Mouse (Mus musculus) testis, adult 2 months (tissue): Measurements from ENCODE around the gene Gm20696. TPM values are rescaled to one million over a fixed set of nuclear protein-coding genes. Genes with fewer than 3 reads are reported as not detected.

Source experiments
- H3K27ac ChIP-seq: fragments of 200-500 bp; 2 replicates; pipeline ENCODE4 v1.5.1; 2012; ENCODE audit warnings: low read depth, low read length; ENCODE audit not compliant: control insufficient read depth, insufficient read depth
- H3K27me3 ChIP-seq: fragments of 200-500 bp; 2 replicates; pipeline ENCODE4 v1.6.1; 2012; ENCODE audit warnings: mild to moderate bottlenecking, low read length, moderate library complexity; ENCODE audit not compliant: control insufficient read depth, insufficient read depth
- H3K36me3 ChIP-seq: fragments of 200-500 bp; 2 replicates; pipeline ENCODE4 v1.6.1; 2012; ENCODE audit warnings: mild to moderate bottlenecking, low read length; ENCODE audit not compliant: control insufficient read depth, insufficient read depth
- H3K4me1 ChIP-seq: fragments of 200-500 bp; 2 replicates; pipeline ENCODE4 v1.6.1; 2012; ENCODE audit warnings: low read length; ENCODE audit not compliant: control insufficient read depth, insufficient read depth
- H3K4me3 ChIP-seq: fragments of 200-500 bp; 2 replicates; pipeline ENCODE4 v1.5.1; 2012; ENCODE audit warnings: low read depth, mild to moderate bottlenecking, low read length, moderate library complexity, mixed read lengths; ENCODE audit not compliant: control insufficient read depth
- CTCF ChIP-seq: fragments of 200-500 bp; IDR thresholded peaks from 2 replicates; pipeline ENCODE4 v1.5.1; 2012; ENCODE audit warnings: low read depth, mild to moderate bottlenecking, inconsistent platforms, low read length, moderate library complexity; ENCODE audit not compliant: control insufficient read depth, insufficient read depth, insufficient replicate concordance
- POLR2A ChIP-seq: fragments of 200-500 bp; IDR thresholded peaks from 2 replicates; pipeline ENCODE4 v1.6.1; 2012; ENCODE audit warnings: low read depth, mild to moderate bottlenecking, inconsistent platforms, low read length, moderate library complexity; ENCODE audit not compliant: control insufficient read depth
- polyA plus RNA-seq: library from polyadenylated mRNA; depleted of rRNA; stranded (reverse); fragments of >200 nt; gene quantifications from 2 replicates; pipeline ENCODE4 v1.2.3, GENCODE M21; 2012

Gm20696 gene
- polyA plus RNA-seq, 1 experiment = 0.02 TPM

- Histone ChIP-seq H3K4me1 (peaks cover 4% of the 10 kb centered on the region), H3K36me3 (no peaks in the 10 kb centered on the region), H3K4me3 (no peak overlapping the region), H3K27ac (no peak overlapping the region), H3K27me3 (no peaks in the 10 kb centered on the region)
- TF ChIP-seq POLR2A = no peak
- TF ChIP-seq CTCF = no peak
Observed at GRCm38 (mm10) chr6:99268171-99269061, 398.2 kb downstream of the Gm20696 start.

DNA sequence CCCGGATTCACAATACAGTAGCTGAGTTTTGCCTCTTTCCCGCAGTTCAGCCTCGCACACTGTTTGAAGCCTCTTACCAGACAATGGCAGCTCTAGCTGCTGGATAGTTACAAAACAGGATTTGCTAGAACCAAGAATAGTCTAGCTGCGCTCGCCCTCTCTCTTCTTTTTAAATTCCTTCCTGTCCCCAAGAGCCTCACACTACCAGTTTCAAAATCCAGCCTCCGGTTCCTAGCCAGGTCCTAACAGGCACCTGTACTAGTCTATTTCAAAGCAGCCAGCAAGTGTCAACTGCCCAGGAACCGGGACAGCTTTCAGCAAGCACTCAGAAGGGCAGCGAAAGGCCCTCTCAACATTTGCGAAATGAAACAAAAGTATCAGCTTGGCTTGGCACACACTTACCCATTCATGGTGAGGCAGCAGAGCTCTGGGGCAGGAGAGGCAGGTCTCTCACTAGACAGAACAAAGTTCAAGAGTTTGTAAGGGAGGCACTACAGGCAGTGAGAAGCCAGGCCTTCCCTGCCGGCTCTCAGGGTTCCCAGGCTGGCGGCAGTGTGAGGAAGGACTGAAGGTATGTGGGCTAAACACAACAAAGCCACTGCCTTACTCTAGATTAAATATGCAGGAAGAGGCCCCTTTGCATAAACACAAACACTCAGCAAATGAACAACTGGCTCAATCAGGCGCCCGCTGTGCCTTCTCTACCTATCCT lies 400.5 kb downstream of the Gm20696 start:
- Histone ChIP-seq H3K4me3 (no peak overlapping the region), H3K36me3 (no peaks in the 10 kb centered on the region), H3K27me3 (no peaks in the 10 kb centered on the region), H3K27ac (peak overlapping the region; percentile 48), H3K4me1 (peaks cover 4% of the 10 kb centered on the region)
- TF ChIP-seq POLR2A (no peak), CTCF (no peak)

- H3K4me1 ChIP-seq = peaks cover 4% of the 10 kb centered on the region
Observed at GRCm38 (mm10) chr6:99265173-99265572, 401.4 kb downstream of the Gm20696 start.

DNA sequence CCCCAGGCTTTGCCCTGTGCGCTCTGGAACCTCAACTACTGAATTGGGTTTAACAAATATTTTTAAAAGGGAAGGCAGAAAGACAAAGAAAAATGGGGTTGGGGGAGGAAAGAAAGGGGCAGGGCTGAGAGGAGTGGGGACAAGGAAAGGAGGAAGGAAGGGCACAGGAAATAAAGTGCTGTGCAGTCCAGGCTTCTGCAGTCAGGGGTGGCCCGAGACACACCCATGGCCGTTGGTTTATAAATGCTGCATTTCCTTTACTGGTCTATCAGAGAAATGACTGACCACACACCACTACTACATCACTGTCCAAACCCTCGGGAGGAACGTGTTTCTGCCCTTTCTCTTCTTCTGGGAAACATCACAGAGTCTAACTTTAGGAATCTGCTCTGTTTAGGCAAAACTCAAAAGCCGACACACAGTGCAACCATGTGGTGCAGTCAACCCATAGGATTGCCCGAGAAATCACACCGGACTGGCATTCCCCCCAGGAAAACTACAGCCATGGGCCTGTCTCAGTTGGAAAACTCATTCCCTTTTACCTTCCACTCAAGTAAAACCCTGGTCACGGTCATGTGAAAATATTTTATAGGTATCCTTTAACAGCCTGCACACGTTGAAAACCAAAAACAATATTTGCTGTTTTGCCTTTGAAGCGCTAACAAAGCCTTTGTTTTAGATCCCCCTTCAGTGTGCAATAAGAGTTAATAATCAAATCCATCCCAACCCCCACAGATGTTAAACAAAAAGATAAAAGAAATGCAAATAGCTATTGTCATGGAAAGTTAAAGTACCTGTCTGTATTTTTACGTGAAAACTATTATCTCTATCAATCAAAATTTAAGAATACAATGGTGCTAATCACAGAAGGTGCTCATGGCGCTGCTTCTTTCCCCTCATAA lies 402.2 kb downstream of the Gm20696 start:
- TF ChIP-seq POLR2A (no peak), CTCF (no peak)
- H3K27ac ChIP-seq = no peak overlapping the region

More at GRCm38 (mm10) chr6:99265173-99265572, 401.4 kb downstream of the Gm20696 start:
- Histone ChIP-seq H3K36me3 (no peaks in the 10 kb centered on the region), H3K27me3 (no peaks in the 10 kb centered on the region), H3K4me3 (no peak overlapping the region), H3K27ac (no peak overlapping the region)
- TF ChIP-seq CTCF = no peak

GRCm38 (mm10) chr6:99263886-99264185 lies 402.8 kb downstream of the Gm20696 start:
- no peak overlapping the region for H3K27ac ChIP-seq
- H3K36me3 ChIP-seq = no peaks in the 10 kb centered on the region
- H3K4me3 ChIP-seq = no peak overlapping the region
- peaks cover 4% of the 10 kb centered on the region for H3K4me1 ChIP-seq
- H3K27me3 ChIP-seq = no peaks in the 10 kb centered on the region
- TF ChIP-seq POLR2A (no peak), CTCF (no peak)

More for the DNA sequence above, 402.2 kb downstream of the Gm20696 start:
- no peaks in the 10 kb centered on the region for H3K36me3 ChIP-seq
- peaks cover 4% of the 10 kb centered on the region for H3K4me1 ChIP-seq
- no peak overlapping the region for H3K4me3 ChIP-seq
- H3K27me3 ChIP-seq = no peaks in the 10 kb centered on the region

DNA sequence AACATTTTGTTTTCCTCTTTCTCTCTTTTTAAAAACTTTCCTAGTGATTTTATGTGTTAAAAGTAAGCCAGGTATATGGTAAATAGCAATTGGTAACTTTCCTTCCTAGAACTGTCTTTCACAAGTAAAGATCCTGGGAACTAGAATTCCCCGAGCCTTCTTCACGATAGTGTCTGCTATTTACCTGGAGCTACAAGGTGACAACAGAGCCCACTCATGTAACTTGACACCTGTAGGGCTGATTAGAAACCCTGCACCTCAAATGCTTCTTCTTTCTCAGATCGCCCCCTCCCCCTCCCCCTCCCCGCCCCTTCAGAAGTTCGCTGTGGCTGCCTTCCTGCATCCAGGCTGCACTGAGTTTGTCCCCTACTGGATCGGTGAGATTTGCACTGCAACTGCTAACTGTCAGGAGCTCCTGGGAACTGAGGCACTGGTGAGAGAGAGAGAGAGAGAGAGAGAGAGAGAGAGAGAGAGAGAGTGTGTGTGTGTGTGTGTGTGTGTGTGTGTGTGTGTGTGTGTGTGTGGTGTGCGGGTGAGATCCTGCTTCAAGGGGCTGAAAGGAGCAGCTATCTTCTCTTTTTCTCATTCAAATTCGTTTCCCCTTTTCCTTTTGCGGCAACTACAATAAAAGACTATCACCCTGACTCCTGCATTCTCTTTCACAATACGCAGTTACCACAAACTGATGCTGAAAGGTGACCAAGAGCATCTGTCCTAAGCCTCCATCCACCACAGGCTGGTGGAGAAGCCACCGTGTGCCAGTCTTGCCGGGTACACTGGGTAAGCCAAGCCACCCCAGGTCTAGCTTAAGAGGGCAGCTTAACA lies 403.3 kb downstream of the Gm20696 start:
- Histone ChIP-seq H3K27ac (no peak overlapping the region), H3K27me3 (no peaks in the 10 kb centered on the region), H3K4me3 (no peak overlapping the region), H3K4me1 (peaks cover 4% of the 10 kb centered on the region), H3K36me3 (no peaks in the 10 kb centered on the region)
- no peak for TF ChIP-seq CTCF
- no peak for TF ChIP-seq POLR2A
